Mouse (Mus musculus) regulatory T cell (primary cell): ENCODE results near the gene Slc35a2.

Experiments used
- in situ Hi-C: fragments of 300-600 bp; cut with MboI, MseI; formaldehyde crosslinking; loops from one replicate; pipeline ENCODE4 v1.15.1; 2025; ENCODE audit warnings: high pct_unique_total_duplicates

Slc35a2 gene

GRCm38 (mm10) chrX:7883841-7884567, at the start of gene Slc35a2:
Slc35a2 (plus strand) TSS chrX:7884028.
- in situ Hi-C loops, result no loop called here

GRCm38 (mm10) chrX:7837146-7837545, 46.7 kb upstream of the Slc35a2 start:
- in situ Hi-C loops, result no loop called here

- in situ Hi-C loops, result no loop called here
Measured at GRCm38 (mm10) chrX:7840842-7841162, 43.0 kb upstream of the Slc35a2 start.

GRCm38 (mm10) chrX:7841163-7842162, 42.4 kb upstream of the Slc35a2 start, which contains the start of gene Otud5:
Otud5 (plus strand) TSS chrX:7841364.
- in situ Hi-C loops, result no loop called here

DNA sequence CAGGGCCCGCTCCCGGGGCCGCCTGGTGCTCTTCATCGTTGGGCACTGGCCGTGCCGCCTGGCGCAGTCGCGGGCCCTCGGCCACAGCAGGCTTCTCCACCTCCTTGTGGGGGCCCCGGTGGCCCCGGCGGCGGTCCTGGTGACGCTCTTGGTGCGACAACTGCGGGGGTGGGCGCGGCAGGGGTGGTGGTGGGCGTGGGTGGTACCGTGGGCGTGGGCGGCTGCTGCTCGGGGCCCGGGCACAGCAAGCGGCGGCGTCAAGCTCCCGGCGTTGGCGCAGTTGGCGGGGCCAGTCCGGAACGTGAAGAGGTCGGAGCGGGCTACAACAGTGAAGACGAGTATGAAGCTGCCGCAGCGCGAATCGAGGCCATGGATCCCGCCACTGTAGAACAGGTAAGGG, 41.5 kb upstream of the Slc35a2 start:
- in situ Hi-C loops, result no loop called here

DNA sequence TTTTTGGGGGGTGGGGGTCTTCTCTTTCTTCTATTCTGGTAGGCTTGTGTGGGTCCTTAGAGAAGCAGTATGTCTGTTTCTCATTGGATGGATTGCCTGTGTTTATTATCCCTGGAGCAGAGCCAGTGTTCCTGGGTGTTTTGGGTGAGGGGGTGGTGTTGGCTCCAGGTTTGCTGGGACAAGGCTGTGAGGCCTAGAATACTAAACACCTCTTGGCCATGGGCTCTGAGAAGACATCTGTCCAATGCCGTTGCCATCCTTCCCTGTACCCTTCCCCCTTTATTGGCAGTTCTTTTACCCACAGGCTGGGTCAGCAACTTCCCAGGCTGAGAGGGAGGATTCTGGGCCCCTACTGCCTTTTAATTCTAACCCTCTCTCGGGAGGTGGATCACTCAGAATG, 36.0 kb upstream of the Slc35a2 start:
- in situ Hi-C loops, result no loop called here

- in situ Hi-C loops, result no loop called here
Measured at GRCm38 (mm10) chrX:7854578-7854977, 29.2 kb upstream of the Slc35a2 start.

DNA sequence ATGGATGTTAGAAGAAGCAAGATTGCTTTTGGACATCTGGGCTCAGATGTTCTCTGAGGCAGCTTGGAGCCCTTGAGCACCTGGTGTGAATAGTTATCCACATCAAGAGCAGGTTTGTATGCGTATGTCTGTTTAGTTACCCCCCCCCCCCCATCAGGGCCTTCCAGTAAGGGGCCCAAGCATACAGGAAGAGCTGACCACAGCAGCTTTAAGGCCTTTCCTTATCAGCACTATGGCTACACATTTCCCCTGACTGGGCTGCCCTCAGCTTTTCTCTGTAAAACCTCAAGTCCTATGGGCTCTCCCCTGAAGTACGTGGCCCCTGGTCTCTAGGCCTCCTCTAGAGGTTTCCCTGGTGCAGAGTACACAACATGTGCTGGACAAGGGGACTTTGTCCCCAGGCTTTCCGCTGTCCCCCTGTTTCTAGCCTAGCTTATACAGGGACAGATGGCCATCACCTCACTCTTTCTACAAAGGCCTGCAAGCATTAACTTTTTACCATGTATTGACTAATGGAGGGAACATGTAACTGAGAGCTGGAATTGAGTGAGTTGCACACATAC, 24.6 kb upstream of the Slc35a2 start:
- in situ Hi-C loops, result no loop called here

DNA sequence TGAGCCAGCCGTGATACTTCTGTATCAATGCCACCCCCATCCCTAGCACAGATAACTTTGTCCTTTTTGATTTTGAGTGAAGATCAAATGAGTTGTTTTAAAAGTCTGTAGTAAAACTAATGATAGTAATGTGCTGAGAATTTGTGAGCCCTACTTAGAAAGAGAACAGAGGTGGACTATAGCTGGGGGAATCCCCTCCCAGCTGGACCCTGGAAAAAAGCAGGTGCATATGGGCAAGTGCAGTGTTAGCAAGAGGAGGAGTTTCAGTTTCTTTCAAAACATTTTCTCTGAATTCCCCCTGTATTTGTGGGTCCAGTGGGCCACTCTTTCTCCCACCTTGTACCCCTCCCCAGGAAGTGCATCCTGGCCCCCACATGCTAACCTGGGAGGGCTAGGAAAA, 20.6 kb upstream of the Slc35a2 start:
- in situ Hi-C loops, result no loop called here

DNA sequence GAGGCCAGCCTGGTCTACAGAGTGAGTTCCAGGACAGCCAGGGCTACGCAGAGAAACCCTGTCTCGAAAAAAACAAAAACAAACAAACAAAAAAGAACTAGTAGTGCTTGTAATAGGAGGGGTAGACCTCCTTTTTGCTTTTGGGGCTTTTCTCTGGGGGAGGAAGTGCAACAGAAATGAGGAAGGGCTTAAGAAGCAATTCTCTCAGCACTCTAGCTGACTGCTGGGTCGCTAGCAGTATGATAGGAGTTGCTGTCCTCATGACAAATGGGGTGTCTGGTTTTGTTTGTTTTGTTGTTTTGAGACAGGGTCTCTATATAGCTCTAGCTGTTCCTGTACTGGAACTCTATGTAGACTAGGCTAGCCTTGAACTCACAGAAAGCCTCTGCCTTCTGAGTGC, 19.3 kb upstream of the Slc35a2 start:
- in situ Hi-C loops, result no loop called here

GRCm38 (mm10) chrX:7865343-7865742, 18.5 kb upstream of the Slc35a2 start:
- in situ Hi-C loops, result no loop called here

DNA sequence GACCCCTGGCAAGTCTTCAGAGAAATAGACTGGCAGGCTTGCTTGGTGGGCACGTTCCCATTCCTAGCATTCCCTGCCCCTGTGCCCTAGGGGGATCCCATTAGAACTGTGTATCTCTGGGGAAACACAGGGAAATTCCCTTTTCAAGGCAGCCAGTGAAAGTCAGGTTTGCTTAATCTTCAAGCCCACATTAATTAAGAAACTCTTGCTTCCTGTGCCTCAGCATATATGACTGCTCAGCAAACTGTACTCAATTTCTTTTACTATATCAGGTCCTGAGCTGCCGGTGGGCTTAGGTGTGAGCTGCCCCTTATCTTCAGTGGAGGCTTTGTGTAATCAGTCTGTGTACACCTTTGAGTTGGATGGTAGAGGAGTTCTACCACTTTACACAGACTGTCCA, 18.0 kb upstream of the Slc35a2 start:
- in situ Hi-C loops, result no loop called here

DNA sequence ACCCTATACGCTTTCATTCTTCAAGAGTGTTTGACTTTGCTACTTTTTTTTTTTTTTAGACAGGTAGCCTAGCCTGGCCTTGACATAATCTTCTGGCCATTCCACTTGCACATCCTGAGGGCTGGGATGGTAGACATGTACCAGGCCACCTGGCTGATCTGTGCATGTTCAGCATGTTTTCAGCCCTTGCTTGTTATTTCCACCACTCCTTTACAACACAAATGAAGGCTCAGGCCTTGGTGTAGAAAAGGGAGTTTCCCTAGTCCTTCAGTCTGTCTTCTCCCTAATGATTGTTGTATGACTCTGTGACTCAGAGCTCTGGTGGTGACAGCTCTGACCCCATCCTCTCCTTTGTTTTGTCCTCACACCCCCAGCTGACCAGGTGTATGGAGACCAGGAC, 16.7 kb upstream of the Slc35a2 start:
- in situ Hi-C loops, result no loop called here

DNA sequence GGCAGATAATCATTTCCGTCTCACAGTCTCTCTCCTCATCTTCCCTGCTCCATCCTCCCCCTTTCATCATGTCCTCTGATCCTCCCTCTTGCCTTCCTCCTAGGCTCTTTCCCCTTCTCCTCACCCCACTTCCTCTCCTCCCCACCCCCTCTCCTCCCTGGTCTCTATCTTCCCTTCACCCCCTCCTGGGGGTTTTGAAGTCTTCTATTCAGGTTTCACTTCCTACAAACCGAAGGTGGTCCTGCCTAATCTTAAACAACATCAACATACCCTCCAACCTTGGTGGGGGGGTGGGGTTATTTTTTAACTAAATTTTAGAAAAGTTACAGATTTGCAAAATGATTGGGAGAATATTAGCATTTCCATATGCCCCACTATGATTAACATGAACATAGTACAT, 15.3 kb upstream of the Slc35a2 start:
- in situ Hi-C loops, result no loop called here

- in situ Hi-C loops, result no loop called here
Measured at GRCm38 (mm10) chrX:7869826-7870225, 14.0 kb upstream of the Slc35a2 start.

DNA sequence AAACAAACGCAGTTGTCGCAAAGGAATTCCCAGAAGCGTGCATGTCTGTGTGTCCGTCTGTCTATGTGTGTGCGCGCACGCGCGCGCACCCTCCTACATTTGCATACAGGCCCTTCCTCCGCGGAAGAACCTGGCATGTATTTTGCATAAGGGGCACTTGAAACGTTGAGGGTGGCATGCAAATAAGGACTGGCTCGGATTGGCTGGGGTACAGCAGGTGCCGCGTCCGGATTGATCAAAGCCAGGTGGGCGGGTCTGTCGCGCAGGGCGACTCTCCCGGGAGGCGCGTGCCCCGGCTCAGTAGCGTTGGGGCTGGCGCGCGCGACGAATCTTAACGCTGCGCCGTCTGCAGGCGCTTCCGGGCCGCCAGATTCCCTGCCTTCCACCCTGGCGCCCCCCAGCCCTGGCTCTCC, 5.8 kb upstream of the Slc35a2 start, which contains the start of gene Pim2:
Gene Pim2 (plus strand): TSS at position 256 of the 413 bp plus-strand sequence.
- in situ Hi-C loops, result no loop called here

GRCm38 (mm10) chrX:7878495-7878894, 5.3 kb upstream of the Slc35a2 start:
- in situ Hi-C loops, result no loop called here

DNA sequence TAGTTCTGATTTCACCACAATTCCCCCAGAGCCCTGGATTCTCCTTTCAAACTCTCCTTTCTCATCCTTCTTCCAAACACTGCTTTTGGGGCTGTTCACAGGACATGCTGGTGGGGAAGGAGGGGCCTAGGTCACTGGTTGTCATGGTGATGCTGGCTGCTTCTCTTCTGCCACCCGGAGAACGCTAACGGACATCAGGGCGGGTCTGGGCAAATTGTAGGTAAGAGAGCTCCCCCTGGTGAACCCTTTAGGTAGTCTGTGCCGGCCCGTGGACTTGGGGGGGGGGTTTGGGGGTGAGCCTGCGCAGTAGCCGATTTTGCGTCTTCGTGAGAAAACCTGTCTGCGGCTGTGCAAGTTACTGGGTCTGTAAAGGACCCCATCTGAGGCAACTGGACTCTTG, 4.0 kb upstream of the Slc35a2 start:
- in situ Hi-C loops, result no loop called here

GRCm38 (mm10) chrX:7898211-7898610, 14.4 kb downstream of the Slc35a2 start:
- in situ Hi-C loops, result no loop called here

DNA sequence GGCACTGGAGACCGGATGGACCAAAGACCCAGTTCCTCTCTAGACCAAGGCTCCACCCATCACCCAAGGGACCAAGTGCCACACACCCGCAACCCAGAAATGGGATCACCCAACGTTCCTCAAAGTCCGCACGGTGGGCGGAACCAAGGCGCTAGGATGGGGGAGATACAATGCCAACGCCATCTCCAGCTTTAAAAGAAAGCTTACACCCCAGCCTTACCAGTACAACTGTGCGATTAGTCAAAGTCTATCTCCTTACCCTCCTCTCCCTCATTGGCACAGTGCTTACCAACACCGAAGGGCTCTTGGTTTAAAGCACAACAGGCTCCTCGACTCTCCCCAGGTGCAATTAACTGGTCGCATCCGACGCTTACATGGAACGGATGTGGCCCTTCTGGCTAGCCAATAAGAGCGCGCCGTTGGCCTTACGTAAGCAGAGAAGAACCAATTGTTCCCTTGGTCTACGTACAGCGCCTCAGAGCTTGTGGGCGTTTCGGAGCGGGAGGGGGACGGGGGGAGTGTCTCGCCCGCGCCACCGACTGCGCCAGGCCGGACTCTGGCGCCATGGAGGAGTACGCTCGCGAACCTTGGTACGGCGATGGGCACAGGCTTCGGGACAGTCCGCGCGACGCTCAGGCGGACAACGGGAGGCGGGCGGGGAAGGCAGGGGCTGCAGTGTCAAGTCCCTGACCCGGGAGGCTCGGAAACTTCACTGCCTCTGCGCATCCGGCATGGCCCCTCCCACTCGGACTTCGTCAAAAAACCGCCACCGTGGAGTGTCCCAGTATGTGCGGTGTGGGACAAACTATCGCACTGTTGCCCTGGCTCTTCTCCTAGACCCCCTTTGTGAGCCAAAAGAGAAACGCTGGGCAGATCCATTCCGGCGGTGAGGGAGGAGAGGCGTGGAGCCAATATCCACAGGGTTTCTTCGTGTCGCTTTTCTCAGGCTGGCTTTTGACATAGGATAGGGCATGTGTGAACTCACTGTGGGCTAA, 15.3 kb downstream of the Slc35a2 start, which contains the start of the genes Pqbp1 and Timm17b:
Gene Pqbp1 (minus strand): TSS at position 390 of the 995 bp plus-strand sequence.
Gene Timm17b (plus strand): TSS at position 478 of the 995 bp plus-strand sequence.
- in situ Hi-C loops, result no loop called here

DNA sequence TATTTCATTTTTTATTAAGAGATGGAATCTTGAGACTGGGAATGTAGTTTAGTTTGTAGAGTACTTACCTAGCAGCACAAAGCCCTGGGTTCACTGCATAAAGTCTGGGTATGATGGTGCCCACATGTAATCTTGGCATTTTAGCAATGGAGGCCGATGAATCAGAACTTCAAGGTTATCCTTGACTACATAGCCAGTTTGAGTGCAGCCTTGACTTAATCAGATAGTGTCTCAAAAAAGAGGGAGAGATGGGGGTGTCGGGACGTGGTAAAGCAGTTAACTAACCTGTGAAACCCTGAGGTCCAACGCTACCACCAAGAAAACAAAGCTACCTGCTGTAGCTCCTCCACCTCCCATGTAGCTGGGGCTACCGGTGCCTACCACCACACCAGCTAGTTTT, 20.6 kb downstream of the Slc35a2 start:
- in situ Hi-C loops, result no loop called here
